ENCODE assay signal across 17 mouse cellular contexts in the genomic region with DNA sequence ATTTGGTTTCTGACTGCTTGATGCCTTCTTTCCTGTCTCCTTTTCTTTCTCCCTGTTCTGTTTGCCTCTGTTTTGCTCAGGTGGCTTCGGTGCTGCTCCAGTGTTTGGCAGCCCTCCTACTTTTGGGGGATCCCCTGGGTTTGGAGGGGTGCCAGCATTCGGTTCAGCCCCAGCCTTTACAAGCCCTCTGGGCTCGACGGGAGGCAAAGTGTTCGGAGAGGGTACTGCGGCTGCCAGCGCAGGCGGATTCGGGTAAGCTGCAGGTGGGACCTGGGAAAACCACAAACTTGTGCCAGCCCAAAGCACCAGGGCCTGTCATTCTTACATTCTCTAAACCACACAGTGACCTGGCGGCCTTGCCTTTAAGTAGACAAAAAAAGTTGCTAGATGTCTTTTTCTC. TPM values are rescaled to one million over a fixed set of nuclear protein-coding genes. Genes with fewer than 3 reads are reported as not detected.
DNase-seq lines count a peak whose midpoint lies in the region; ATAC-seq and TF ChIP-seq lines count a peak whose summit lies in the region.
"Had no signal": no experiment of that assay in that cellular context is flagged by ENCODE, and none has a peak within 500 bp of the region (broad histone marks: within the 10 kb centered on the region; RNA-seq: fewer than 3 reads in every experiment).

No protein-coding gene starts in this region.

- H3K4me2 ChIP-seq in heart, postnatal 0 days (ENCODE audit: low read depth, low read length), result no peak overlapping the region
- no peak overlapping the region for H3K4me2 ChIP-seq in hindbrain, embryonic 13.5 days
- H3K4me2 ChIP-seq: liver, embryonic 15.5 days; midbrain, embryonic 15.5 days; neural tube, embryonic 15.5 days had no signal

- no peak for ATAC-seq in heart, postnatal 0 days (ENCODE audit: insufficient read depth, low read depth)
- peak; percentile 65 to 85 for ATAC-seq in hematopoietic stem cell, adult 5-6 weeks (replicated peaks in 1 of 2; ENCODE audit: insufficient read depth in 1 of 2, low FRiP score in 2 of 2, low TSS enrichment in 1 of 2, low read depth in 1 of 2, poor library complexity in 2 of 2, severe bottlenecking in 2 of 2)
- ATAC-seq in hindbrain, embryonic 13.5 days (ENCODE audit: low FRiP score), result no peak
- ATAC-seq: midbrain, embryonic 15.5 days had no signal

- no peak for TF ChIP-seq POLR2A in heart, adult 2 months (IDR thresholded peaks at IDR 0.05; ENCODE audit: insufficient read depth, low read depth, low read length)

- H3K9me3 ChIP-seq in heart, postnatal 0 days (replicated peaks; ENCODE audit: control insufficient read depth, low read length), result no peaks in the 10 kb centered on the region
- H3K9me3 ChIP-seq in hindbrain, embryonic 13.5 days, result no peaks in the 10 kb centered on the region
- H3K9me3 ChIP-seq: liver, embryonic 15.5 days; midbrain, embryonic 15.5 days; neural tube, embryonic 15.5 days had no signal

- TF ChIP-seq CTCF in heart, postnatal 0 days (IDR thresholded peaks at IDR 0.05; ENCODE audit: low read depth), result no peak
- TF ChIP-seq CTCF in heart, adult 2 months (IDR thresholded peaks at IDR 0.05), result no peak

- H3K4me1 ChIP-seq in heart, postnatal 0 days (ENCODE audit: control insufficient read depth, insufficient read depth), result peaks cover 18% of the 10 kb centered on the region
- H3K4me1 ChIP-seq in heart, adult 2 months (ENCODE audit: control insufficient read depth, insufficient read depth, low read length), result no peaks in the 10 kb centered on the region
- no peaks in the 10 kb centered on the region for H3K4me1 ChIP-seq in hindbrain, embryonic 13.5 days (replicated peaks)
- H3K4me1 ChIP-seq: liver, embryonic 15.5 days; midbrain, embryonic 15.5 days; neural tube, embryonic 15.5 days had no signal

- no peak overlapping the region for H3K4me3 ChIP-seq in heart, postnatal 0 days (ENCODE audit: low read depth, low read length)
- no peak overlapping the region for H3K4me3 ChIP-seq in heart, adult 2 months
- H3K4me3 ChIP-seq in hindbrain, embryonic 13.5 days, result no peak overlapping the region
- H3K4me3 ChIP-seq: erythroblast, embryonic 14.5 days; liver, embryonic 15.5 days; midbrain, embryonic 15.5 days; neural tube, embryonic 15.5 days had no signal

- peaks cover 58% of the 10 kb centered on the region for H3K36me3 ChIP-seq in heart, postnatal 0 days (replicated peaks; ENCODE audit: control insufficient read depth, insufficient read depth, low read length)
- peaks cover 2% of the 10 kb centered on the region; the same call in 1 of the 2 replicates for H3K36me3 ChIP-seq in heart, adult 2 months (ENCODE audit: control insufficient read depth, insufficient read depth, low read length)
- peaks cover 89% of the 10 kb centered on the region for H3K36me3 ChIP-seq in hindbrain, embryonic 13.5 days

- intact Hi-C loops in heart, adult 2 months (cut with DNase I), result no loop called here

- H3K79me2 ChIP-seq in heart, adult 2 months (replicated peaks; ENCODE audit: control insufficient read depth, insufficient read depth, low read length), result no peaks in the 10 kb centered on the region

- peak; percentile 30 for DNase-seq in cerebellum, adult 9-11 months
- no peak for DNase-seq in cerebellum, adult 9-10 months
- DNase-seq in heart, postnatal 0 days (ENCODE audit: low spot score), result no peak
- no peak for DNase-seq in heart, adult 2 months
- DNase-seq in thymus, postnatal 25 days, result peak; percentile 85
- no peak for DNase-seq in lung, adult 18-20 months
- DNase-seq: adrenal gland, postnatal 36 days; gastrocnemius, postnatal 36 days; kidney, adult 8-10 months; layer of hippocampus, postnatal 36 days; lung, postnatal 4 days had no signal

- H3K27me3 ChIP-seq in heart, postnatal 0 days (ENCODE audit: control insufficient read depth, insufficient read depth, low read length), result no peaks in the 10 kb centered on the region
- H3K27me3 ChIP-seq in heart, adult 2 months (ENCODE audit: control insufficient read depth, insufficient read depth, low read length), result no peaks in the 10 kb centered on the region
- H3K27me3 ChIP-seq in hindbrain, embryonic 13.5 days, result no peaks in the 10 kb centered on the region
- H3K27me3 ChIP-seq: liver, embryonic 15.5 days; midbrain, embryonic 15.5 days; neural tube, embryonic 15.5 days had no signal

- no peak overlapping the region for H3K9ac ChIP-seq in heart, postnatal 0 days (replicated peaks; ENCODE audit: low read depth, low read length)
- no peak overlapping the region for H3K9ac ChIP-seq in heart, adult 2 months (ENCODE audit: low read depth, low read length)
- no peak overlapping the region for H3K9ac ChIP-seq in hindbrain, embryonic 13.5 days
- H3K9ac ChIP-seq: liver, embryonic 15.5 days; midbrain, embryonic 15.5 days; neural tube, embryonic 15.5 days had no signal

- H3K27ac ChIP-seq in heart, postnatal 0 days (ENCODE audit: low read depth), result peak overlapping the region; percentile 57
- H3K27ac ChIP-seq in heart, adult 2 months, result no peak overlapping the region
- no peak overlapping the region for H3K27ac ChIP-seq in hindbrain, embryonic 13.5 days
- H3K27ac ChIP-seq: liver, embryonic 15.5 days; midbrain, embryonic 15.5 days; neural tube, embryonic 15.5 days had no signal

- TF ChIP-seq EP300 in heart, postnatal 0 days (IDR thresholded peaks at IDR 0.05; ENCODE audit: low read depth), result no peak
- no peak for TF ChIP-seq EP300 in heart, adult 2 months (IDR thresholded peaks at IDR 0.05; ENCODE audit: insufficient read depth, low read depth, low read length)

- WGBS in heart, postnatal 0 days, result 71% methylated on average over 10 of the region's 10 CpGs
- WGBS in heart, adult 2 months, result 78% methylated on average over 10 of the region's 10 CpGs
- 90% methylated on average over 10 of the region's 10 CpGs for WGBS in hindbrain, embryonic 13.5 days

RNA-seq across cellular contexts. Expression of a gene that starts 37.3 kb away (rescaled TPM):
- total RNA-seq in heart, postnatal 0 days (2014; rRNA removed; ENCODE audit: low replicate concordance), result 28.7 and 34.9 TPM in 2 replicates
- 14.6 and 18.0 TPM in 2 replicates for polyA plus RNA-seq in heart, postnatal 0 days (2015; fragmentation: Nextera tagmentation; extraction: Ambion mirVana)
- total RNA-seq in heart, adult 2 months (2021), result 10 to 100 TPM; 15.9 to 19.1 TPM
- 18.7 and 24.9 TPM in 2 replicates for polyA plus RNA-seq in heart, adult 2 months (2012; rRNA removed)
- total RNA-seq in hematopoietic stem cell, adult 5-6 weeks (2017), result 12.3 and 12.9 TPM in 2 replicates
- 0.63 and 0.74 TPM in 2 replicates for polyA plus RNA-seq in hindbrain, embryonic 13.5 days (2015; fragmentation: Nextera tagmentation; extraction: Ambion mirVana)

RNA-seq across cellular contexts. Expression of a gene that starts 48.0 kb away (rescaled TPM):
- total RNA-seq in heart, postnatal 0 days (2014; rRNA removed; ENCODE audit: low replicate concordance), result 30.7 and 56.3 TPM in 2 replicates
- polyA plus RNA-seq in heart, postnatal 0 days (2015; fragmentation: Nextera tagmentation; extraction: Ambion mirVana), result 23.4 and 24.0 TPM in 2 replicates
- total RNA-seq in heart, adult 2 months (2021), result 10 to 100 TPM; 33.6 to 33.8 TPM
- 56.3 and 62.1 TPM in 2 replicates for polyA plus RNA-seq in heart, adult 2 months (2012; rRNA removed)
- total RNA-seq in hematopoietic stem cell, adult 5-6 weeks (2017), result 1.1 and 2.2 TPM in 2 replicates
- 21.6 and 21.7 TPM in 2 replicates for polyA plus RNA-seq in hindbrain, embryonic 13.5 days (2015; fragmentation: Nextera tagmentation; extraction: Ambion mirVana)

Comparison
In these comparisons a context has a peak if more than half of its experiments do, and no peak if none do; other contexts are left out.
1. DNase-seq: peak in cerebellum, adult 9-11 months (single experiment) and thymus, postnatal 25 days (single experiment); none in cerebellum, adult 9-10 months (single experiment), heart, postnatal 0 days (single experiment), heart, adult 2 months (0 of 2) and lung, adult 18-20 months (0 of 2).
2. ATAC-seq: peak in hematopoietic stem cell, adult 5-6 weeks (2 of 2); none in heart, postnatal 0 days (single experiment) and hindbrain, embryonic 13.5 days (single experiment).